Mouse (Mus musculus): ENCODE results near the gene Tmem186. TPM values are rescaled to one million over a fixed set of nuclear protein-coding genes. Genes with fewer than 3 reads are reported as not detected.
A peak's percentile ranks its signal among the peaks of the same experiment; 100 is the strongest.

Tmem186 gene
- polyA plus RNA-seq, 1 experiment from 2014 or later = 21.1 TPM

- no peaks in the 10 kb centered on the region for H3K9me3 ChIP-seq
- 3% methylated on average over 8 of the region's 8 CpGs for WGBS
Measured at GRCm38 (mm10) chr16:8674165-8674564, 36.7 kb upstream of the Tmem186 start.

GRCm38 (mm10) chr16:8673343-8673742, 35.8 kb upstream of the Tmem186 start:
- Histone ChIP-seq H3K27ac (no peak overlapping the region), H3K4me3 (no peak overlapping the region), H3K4me2 (replicated peaks) (no peak overlapping the region), H3K27me3 (0 out of 2 replicates have a peak, but pooled peaks cover 8% of the 10 kb centered on the region), H3K36me3 (peaks cover under 1% of the 10 kb centered on the region; the same call in 1 of the 2 replicates), H3K9me3 (no peaks in the 10 kb centered on the region), H3K4me1 (peaks cover 28% of the 10 kb centered on the region), H3K9ac (no peak overlapping the region)
- ATAC-seq (ENCODE audit: low FRiP score, low read depth) = no peak
- 67% methylated on average over 6 of the region's 6 CpGs for WGBS

More at GRCm38 (mm10) chr16:8674165-8674564, 36.7 kb upstream of the Tmem186 start:
- H3K27me3 ChIP-seq = 0 out of 2 replicates have a peak, but pooled peaks cover 8% of the 10 kb centered on the region
- H3K4me2 ChIP-seq (replicated peaks) = no peak overlapping the region
- no peak overlapping the region for H3K27ac ChIP-seq
- H3K4me3 ChIP-seq = no peak overlapping the region
- no peak for ATAC-seq (ENCODE audit: low FRiP score, low read depth)
- H3K4me1 ChIP-seq = peaks cover 20% of the 10 kb centered on the region
- H3K9ac ChIP-seq = no peak overlapping the region
- no peaks in the 10 kb centered on the region for H3K36me3 ChIP-seq

DNA sequence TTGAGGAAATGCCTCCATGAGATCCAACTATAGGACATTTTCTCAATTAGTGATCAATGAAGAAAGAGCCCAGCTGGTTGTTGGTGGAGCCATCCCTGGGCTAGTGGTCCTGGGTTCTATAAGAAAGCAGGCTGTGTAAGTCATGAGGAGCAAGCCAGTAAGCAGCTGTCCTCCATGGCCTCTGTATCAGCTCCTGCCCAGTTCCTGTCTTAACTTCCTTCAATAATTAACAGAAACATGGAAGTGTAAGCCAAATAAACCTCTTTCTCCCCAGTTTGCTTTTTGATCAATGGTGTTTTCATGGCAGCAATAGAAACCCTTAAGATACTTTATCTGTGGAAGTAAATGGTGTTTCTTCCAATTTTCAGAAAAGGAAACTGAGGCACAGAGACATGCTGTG, 35.3 kb upstream of the Tmem186 start:
- H3K4me2 ChIP-seq (replicated peaks) = peak overlapping the region; percentile 84; the same call in 1 of the 2 replicates
- peaks cover 32% of the 10 kb centered on the region for H3K4me1 ChIP-seq
- no peak overlapping the region for H3K4me3 ChIP-seq
- H3K27ac ChIP-seq = no peak overlapping the region
- no peaks in the 10 kb centered on the region for H3K9me3 ChIP-seq
- no peak for ATAC-seq (ENCODE audit: low FRiP score, low read depth)
- no peak overlapping the region for H3K9ac ChIP-seq
- H3K36me3 ChIP-seq = peaks cover 6% of the 10 kb centered on the region; the same call in 1 of the 2 replicates
- 0 out of 2 replicates have a peak, but pooled peaks cover 8% of the 10 kb centered on the region for H3K27me3 ChIP-seq

GRCm38 (mm10) chr16:8672350-8672687, 34.8 kb upstream of the Tmem186 start:
- no peaks in the 10 kb centered on the region for H3K9me3 ChIP-seq
- H3K4me1 ChIP-seq = peaks cover 34% of the 10 kb centered on the region
- H3K27ac ChIP-seq = no peak overlapping the region
- ATAC-seq (ENCODE audit: low FRiP score, low read depth) = no peak
- 0% methylated on average over 18 of the region's 18 CpGs for WGBS
- H3K9ac ChIP-seq = peak overlapping the region; percentile 75
- H3K36me3 ChIP-seq = peaks cover 7% of the 10 kb centered on the region; the same call in 1 of the 2 replicates
- peak overlapping the region; percentile 61 for H3K4me3 ChIP-seq
- 0 out of 2 replicates have a peak, but pooled peaks cover 8% of the 10 kb centered on the region for H3K27me3 ChIP-seq
- H3K4me2 ChIP-seq (replicated peaks) = peak overlapping the region; percentile 84

- Histone ChIP-seq H3K9me3 (no peaks in the 10 kb centered on the region), H3K27ac (peak within 1 kb of the TSS; percentile 69), H3K4me2 (replicated peaks) (peak within 1 kb of the TSS; percentile 84), H3K9ac (peak within 1 kb of the TSS; percentile 75), H3K36me3 (peaks cover 7% of the 10 kb centered on the region; the same call in 1 of the 2 replicates), H3K4me1 (peaks cover 34% of the 10 kb centered on the region), H3K4me3 (peak within 1 kb of the TSS; percentile 61), H3K27me3 (0 out of 2 replicates have a peak, but pooled peaks cover 8% of the 10 kb centered on the region)
- under 1% methylated on average over 67 of the region's 67 CpGs for WGBS
- ATAC-seq (ENCODE audit: low FRiP score, low read depth) = peak; percentile 92
Measured at GRCm38 (mm10) chr16:8671551-8672349, 34.2 kb upstream of the Tmem186 start, which contains the start of gene Carhsp1. Carhsp1 (minus strand) TSS chr16:8672155.

DNA sequence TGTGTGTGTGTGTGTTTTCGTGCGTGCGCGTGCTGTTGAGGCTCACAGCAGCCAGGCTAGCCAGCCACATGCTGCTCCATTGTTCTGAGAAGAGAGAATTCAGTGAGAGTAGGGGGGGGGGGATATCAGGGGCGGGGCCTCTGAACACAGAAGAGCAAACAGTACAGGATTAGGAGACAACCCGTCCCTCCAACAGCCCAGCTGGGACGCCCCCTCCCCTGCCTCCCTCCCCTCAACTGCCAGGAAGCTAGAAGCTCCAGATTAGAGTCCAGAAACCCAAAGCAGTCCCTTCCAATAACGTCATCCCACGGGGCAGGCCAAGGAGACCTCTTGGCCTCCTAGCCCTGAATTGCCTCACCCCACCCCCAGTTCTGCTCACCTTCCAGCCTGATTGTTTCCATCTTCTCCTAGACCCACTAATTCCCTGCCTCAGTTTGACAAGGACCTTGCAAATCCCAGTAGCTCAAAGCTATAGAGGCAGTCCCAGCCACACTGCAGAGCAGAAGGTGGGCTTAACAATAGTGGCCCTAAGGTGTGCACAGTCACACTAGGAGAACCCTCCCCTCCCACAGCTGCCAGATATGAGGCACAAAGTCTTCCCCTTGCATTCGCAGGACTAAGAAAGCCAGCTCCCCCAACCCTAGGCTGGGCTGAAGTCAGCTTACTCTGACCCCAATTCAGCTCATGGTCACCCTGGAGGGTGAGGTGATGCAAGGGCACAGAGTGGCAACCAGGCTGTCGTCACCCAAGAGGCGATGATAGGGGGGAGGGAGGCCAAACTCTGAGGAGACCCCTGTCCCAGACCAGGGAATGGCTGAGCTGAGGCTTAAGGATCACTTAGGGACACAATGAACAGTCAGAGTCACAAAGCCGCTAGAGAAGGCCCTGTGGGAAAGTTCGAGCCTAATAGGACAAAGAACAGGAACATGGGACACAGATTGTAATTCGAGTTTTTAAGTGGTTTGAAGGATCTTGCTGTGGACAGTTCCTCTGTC, 32.8 kb upstream of the Tmem186 start:
- peaks cover 14% of the 10 kb centered on the region; the same call in 1 of the 2 replicates for H3K36me3 ChIP-seq
- ATAC-seq (ENCODE audit: low FRiP score, low read depth) = no peak
- peaks cover 42% of the 10 kb centered on the region for H3K4me1 ChIP-seq

DNA sequence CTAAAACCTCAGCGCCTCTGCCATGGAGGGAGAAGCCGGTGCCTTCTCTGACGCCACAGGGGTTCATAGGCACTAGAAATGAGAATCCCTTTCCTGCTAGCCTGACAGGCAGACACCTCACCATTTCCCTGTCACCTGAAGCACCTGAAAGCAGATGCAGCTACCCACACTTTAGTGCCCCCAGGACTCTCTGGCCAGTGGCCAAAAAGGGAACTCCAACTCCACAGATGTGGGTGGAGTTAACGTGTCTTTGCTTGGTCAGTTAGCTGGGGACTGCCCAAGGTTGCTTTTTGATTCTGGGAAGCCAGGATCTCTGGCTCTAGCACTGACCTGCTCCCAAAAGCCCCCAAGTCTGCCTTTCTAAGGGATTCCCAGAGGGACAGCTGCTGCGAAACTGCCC, 31.9 kb upstream of the Tmem186 start:
- Histone ChIP-seq H3K4me3 (peak overlapping the region; percentile 61), H3K4me2 (replicated peaks) (peak overlapping the region; percentile 84)

More for the DNA sequence above, 32.8 kb upstream of the Tmem186 start:
- peak overlapping the region; percentile 84 for H3K4me2 ChIP-seq (replicated peaks)
- H3K27me3 ChIP-seq = 0 out of 2 replicates have a peak, but pooled peaks cover 8% of the 10 kb centered on the region
- H3K27ac ChIP-seq = peak overlapping the region; percentile 69
- H3K4me3 ChIP-seq = peak overlapping the region; percentile 61
- WGBS = 8% methylated on average over 15 of the region's 15 CpGs
- no peaks in the 10 kb centered on the region for H3K9me3 ChIP-seq
- H3K9ac ChIP-seq = peak overlapping the region; percentile 75

DNA sequence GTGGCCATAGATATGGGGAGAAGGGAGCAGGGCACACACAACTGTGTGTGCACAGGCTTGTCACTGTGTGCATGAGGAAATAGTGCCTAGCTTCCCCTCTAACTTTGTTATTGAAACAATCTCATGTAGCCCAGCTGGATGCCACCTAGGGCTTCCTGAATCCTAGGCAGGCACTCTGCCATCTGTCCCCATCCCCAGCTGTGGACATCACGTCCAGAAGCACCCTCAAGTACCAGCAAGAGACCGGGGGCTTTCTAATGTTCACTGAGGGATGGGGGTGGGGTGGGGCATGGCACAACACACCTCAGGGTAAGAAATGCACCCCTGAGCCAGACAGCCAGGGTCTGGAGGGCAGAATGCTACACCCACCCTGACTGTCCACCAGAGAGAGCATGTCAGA, 30.9 kb upstream of the Tmem186 start:
- Histone ChIP-seq H3K4me1 (peaks cover 42% of the 10 kb centered on the region), H3K36me3 (peaks cover 19% of the 10 kb centered on the region), H3K4me3 (no peak overlapping the region), H3K27me3 (0 out of 2 replicates have a peak, but pooled peaks cover 7% of the 10 kb centered on the region), H3K4me2 (replicated peaks) (no peak overlapping the region), H3K9me3 (no peaks in the 10 kb centered on the region), H3K27ac (no peak overlapping the region), H3K9ac (no peak overlapping the region)
- ATAC-seq (ENCODE audit: low FRiP score, low read depth) = no peak
- WGBS = 61% methylated on average over 2 of the region's 2 CpGs

More for the DNA sequence above, 31.9 kb upstream of the Tmem186 start:
- Histone ChIP-seq H3K9me3 (no peaks in the 10 kb centered on the region), H3K27ac (no peak overlapping the region; the same call in 1 of the 2 replicates), H3K36me3 (peaks cover 14% of the 10 kb centered on the region; the same call in 1 of the 2 replicates), H3K9ac (peak overlapping the region; percentile 75), H3K4me1 (peaks cover 42% of the 10 kb centered on the region), H3K27me3 (0 out of 2 replicates have a peak, but pooled peaks cover 8% of the 10 kb centered on the region)
- WGBS = 62% methylated on average over 5 of the region's 5 CpGs
- ATAC-seq (ENCODE audit: low FRiP score, low read depth) = no peak

GRCm38 (mm10) chr16:8667814-8668213, 30.3 kb upstream of the Tmem186 start:
- Histone ChIP-seq H3K9me3 (no peaks in the 10 kb centered on the region), H3K36me3 (peaks cover 25% of the 10 kb centered on the region), H3K9ac (peak overlapping the region; percentile 39; the same call in 1 of the 2 replicates), H3K27me3 (0 out of 2 replicates have a peak, but pooled peaks cover 1% of the 10 kb centered on the region), H3K27ac (no peak overlapping the region), H3K4me2 (replicated peaks) (no peak overlapping the region), H3K4me3 (no peak overlapping the region), H3K4me1 (peaks cover 42% of the 10 kb centered on the region)
- ATAC-seq (ENCODE audit: low FRiP score, low read depth) = no peak
- WGBS = 73% methylated on average over 4 of the region's 4 CpGs

DNA sequence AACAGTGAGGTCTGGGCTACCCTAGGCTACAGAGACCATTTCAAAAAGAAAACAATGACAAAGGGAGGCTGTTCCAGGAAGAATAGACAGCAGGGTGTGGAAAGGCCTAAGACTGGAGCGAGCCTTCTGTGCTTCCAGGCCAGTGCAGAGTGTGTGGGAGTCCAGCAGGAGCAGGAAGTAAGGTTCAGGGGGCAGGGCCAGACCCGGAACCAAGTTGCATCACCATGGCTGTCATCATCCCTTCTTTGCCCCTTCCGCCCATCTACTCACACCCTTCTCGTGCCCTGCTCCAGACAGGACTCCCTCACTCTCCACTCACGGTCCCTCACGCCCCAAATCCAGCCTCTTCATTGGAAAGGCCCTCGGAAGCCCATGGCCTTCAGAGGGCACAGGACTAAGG, 29.7 kb upstream of the Tmem186 start:
- Histone ChIP-seq H3K36me3 (peaks cover 30% of the 10 kb centered on the region), H3K9me3 (no peaks in the 10 kb centered on the region), H3K4me1 (peaks cover 42% of the 10 kb centered on the region), H3K4me3 (no peak overlapping the region), H3K27me3 (no peaks in the 10 kb centered on the region), H3K4me2 (replicated peaks) (no peak overlapping the region), H3K9ac (no peak overlapping the region), H3K27ac (no peak overlapping the region)
- WGBS = 86% methylated on average over 7 of the region's 7 CpGs
- no peak for ATAC-seq (ENCODE audit: low FRiP score, low read depth)

DNA sequence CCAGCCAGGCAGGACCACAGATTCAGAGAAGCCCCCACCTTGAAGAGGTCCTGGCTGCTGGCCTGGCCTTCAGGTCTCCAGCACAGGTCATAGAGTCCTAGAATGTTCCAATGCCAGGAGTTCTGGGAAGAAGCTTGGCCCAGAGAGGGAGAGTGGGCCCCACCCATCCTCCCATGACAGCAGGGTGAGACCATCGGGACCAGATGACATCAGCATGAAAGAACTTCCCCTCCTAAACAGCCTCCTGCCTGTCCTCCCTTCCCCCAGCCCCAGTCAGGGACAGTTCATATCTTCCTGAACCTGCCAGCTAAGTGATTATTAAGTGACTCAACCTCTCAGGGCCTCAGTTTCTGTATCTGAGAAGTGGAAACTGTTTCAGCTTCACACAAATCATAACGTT, 28.9 kb upstream of the Tmem186 start:
- Histone ChIP-seq H3K9me3 (no peaks in the 10 kb centered on the region), H3K4me3 (no peak overlapping the region), H3K36me3 (peaks cover 38% of the 10 kb centered on the region), H3K27me3 (no peaks in the 10 kb centered on the region), H3K27ac (no peak overlapping the region), H3K9ac (no peak overlapping the region; the same call in 1 of the 2 replicates), H3K4me2 (replicated peaks) (no peak overlapping the region), H3K4me1 (peaks cover 42% of the 10 kb centered on the region)
- ATAC-seq (ENCODE audit: low FRiP score, low read depth) = no peak
- 56% methylated on average over 2 of the region's 2 CpGs for WGBS
